Comparison of ENCODE assay signal across 8 mouse cellular contexts in genomic region chr3:153913510-153914243, GRCm38 (mm10). TPM values are rescaled to one million over a fixed set of nuclear protein-coding genes. Genes with fewer than 3 reads are reported as not detected.
DNase-seq lines count a peak whose midpoint lies in the region; ATAC-seq and TF ChIP-seq lines count a peak whose summit lies in the region.

No protein-coding gene starts in this region.

- H3K36me3 ChIP-seq in C2C12 (ENCODE audit: control insufficient read depth, insufficient read depth), result peaks cover 33% of the 10 kb centered on the region
- peaks cover 30% of the 10 kb centered on the region for H3K36me3 ChIP-seq in embryonic facial prominence, embryonic 14.5 days (ENCODE audit: control insufficient read depth, insufficient read depth, low read length)
- H3K36me3 ChIP-seq in limb, embryonic 14.5 days (ENCODE audit: control insufficient read depth, insufficient read depth, low read length), result peaks cover 29% of the 10 kb centered on the region

- peak overlapping the region; percentile 97 for H3K9ac ChIP-seq in embryonic facial prominence, embryonic 14.5 days (ENCODE audit: low read depth, low read length)
- H3K9ac ChIP-seq in limb, embryonic 14.5 days (ENCODE audit: low read depth, low read length, severe bottlenecking), result peak overlapping the region; percentile 97

- DNase-seq in embryo, embryonic 9.5 days (ENCODE audit: extremely low spot score), result peak; percentile 7
- DNase-seq in embryo, embryonic 10.5 days (ENCODE audit: low spot score), result no peak
- no peak for DNase-seq in embryonic facial prominence, embryonic 14.5 days (ENCODE audit: low spot score)
- no peak for DNase-seq in limb, embryonic 14.5 days (ENCODE audit: low spot score)
- no peak for DNase-seq in spleen, adult 12 weeks (ENCODE audit: low spot score)
- no peak for DNase-seq in urinary bladder, postnatal 25 days (ENCODE audit: low spot score)

- peaks cover 43% of the 10 kb centered on the region for H3K79me2 ChIP-seq in C2C12 (ENCODE audit: control insufficient read depth, insufficient read depth)

- peak overlapping the region; percentile 76 for H3K4me2 ChIP-seq in embryonic facial prominence, embryonic 14.5 days (ENCODE audit: low read depth, low read length)
- H3K4me2 ChIP-seq in limb, embryonic 14.5 days (replicated peaks; ENCODE audit: low read depth, low read length, severe bottlenecking), result peak overlapping the region; percentile 52

- H3K4me3 ChIP-seq in C2C12 (ENCODE audit: insufficient read depth, poor library complexity, severe bottlenecking), result peak overlapping the region; percentile 89
- H3K4me3 ChIP-seq in embryonic facial prominence, embryonic 14.5 days (ENCODE audit: low read depth, low read length), result peak overlapping the region; percentile 96
- peak overlapping the region; percentile 89 for H3K4me3 ChIP-seq in limb, embryonic 14.5 days (replicated peaks; ENCODE audit: low read length)

- TF ChIP-seq POLR2A in limb, embryonic 14.5 days (IDR thresholded peaks at IDR 0.05; ENCODE audit: borderline replicate concordance, extremely low read depth, insufficient read depth, insufficient read length), result no peak

- no peak for TF ChIP-seq CTCF in C2C12 (IDR thresholded peaks at IDR 0.05; ENCODE audit: control insufficient read depth, insufficient read depth, insufficient read length)

- H3ac ChIP-seq in C2C12 (ENCODE audit: control insufficient read depth, insufficient read length, low read depth), result no peak overlapping the region

- H3K27me3 ChIP-seq in C2C12 (ENCODE audit: control insufficient read depth, insufficient read depth, insufficient read length), result no peaks in the 10 kb centered on the region
- no peaks in the 10 kb centered on the region for H3K27me3 ChIP-seq in embryonic facial prominence, embryonic 14.5 days (replicated peaks; ENCODE audit: control insufficient read depth, insufficient read depth, low read length)
- H3K27me3 ChIP-seq in limb, embryonic 14.5 days (ENCODE audit: control insufficient read depth, insufficient read depth, low read length), result no peaks in the 10 kb centered on the region

- WGBS in embryonic facial prominence, embryonic 14.5 days, result 51% methylated on average over 6 of the region's 6 CpGs
- WGBS in limb, embryonic 14.5 days, result 41% methylated on average over 6 of the region's 6 CpGs

- peaks cover 39% of the 10 kb centered on the region for H3K79me3 ChIP-seq in C2C12 (ENCODE audit: low read depth)

- no peak for ATAC-seq in embryonic facial prominence, embryonic 14.5 days (ENCODE audit: low read depth)
- no peak for ATAC-seq in limb, embryonic 14.5 days (ENCODE audit: low FRiP score, low read depth)
- no peak for ATAC-seq in activated CD4-positive, CD25-positive, alpha-beta regulatory T cell, adult 4 months

- peaks cover 23% of the 10 kb centered on the region for H3K4me1 ChIP-seq in embryonic facial prominence, embryonic 14.5 days (ENCODE audit: control insufficient read depth, insufficient read depth, low read length)
- H3K4me1 ChIP-seq in limb, embryonic 14.5 days (ENCODE audit: control insufficient read depth, insufficient read depth, low read length), result peaks cover 22% of the 10 kb centered on the region

- H3K27ac ChIP-seq in embryonic facial prominence, embryonic 14.5 days (replicated peaks; ENCODE audit: low read depth, low read length), result peak overlapping the region; percentile 89
- peak overlapping the region; percentile 90 for H3K27ac ChIP-seq in limb, embryonic 14.5 days (replicated peaks; ENCODE audit: low read depth, low read length)

- no peaks in the 10 kb centered on the region for H3K9me3 ChIP-seq in embryonic facial prominence, embryonic 14.5 days (ENCODE audit: control insufficient read depth, low read length)
- no peaks in the 10 kb centered on the region for H3K9me3 ChIP-seq in limb, embryonic 14.5 days (ENCODE audit: control insufficient read depth, low read length)

TF ChIP-seq in C2C12, 6 proteins besides CTCF, POLR2A, EP300 and RAD21:
- TF ChIP-seq MAX (IDR thresholded peaks at IDR 0.05), result no peak
- TF ChIP-seq CEBPB (IDR thresholded peaks at IDR 0.05; ENCODE audit: low read depth), result no peak
- TF ChIP-seq MYOG (IDR thresholded peaks at IDR 0.05; ENCODE audit: control insufficient read depth, extremely low read depth, insufficient read length), result no peak
- no peak for TF ChIP-seq MYOD1 (IDR thresholded peaks at IDR 0.05; ENCODE audit: control insufficient read depth, insufficient read length, low read depth)
- TF ChIP-seq FOSL1 (IDR thresholded peaks at IDR 0.05; ENCODE audit: insufficient read depth, low read length, poor library complexity, severe bottlenecking), result no peak
- no peak for TF ChIP-seq USF1 (IDR thresholded peaks at IDR 0.05; ENCODE audit: low read depth)

RNA-seq across cellular contexts. Expression of gene Rabggtb, which starts 0.9 kb away (rescaled TPM):
- polyA plus RNA-seq in C2C12 (2012; fragmentation: generic; extraction: Trizol), result 65.9 TPM
- 54.0 and 56.2 TPM in 2 replicates for polyA plus RNA-seq in embryonic facial prominence, embryonic 14.5 days (2014; fragmentation: Nextera tagmentation; extraction: Ambion mirVana)
- polyA plus RNA-seq in limb, embryonic 14.5 days (2012; rRNA removed), result 114 and 115 TPM in 2 replicates
- polyA plus RNA-seq in limb, embryonic 14.5 days (2014; fragmentation: Nextera tagmentation; extraction: Ambion mirVana), result 48.2 and 50.7 TPM in 2 replicates
- 10 to 100 TPM; 37.5 to 45.8 TPM for polyA plus RNA-seq in activated CD4-positive, CD25-positive, alpha-beta regulatory T cell, adult 4 months (2017; shearing (Covaris generic))

RNA-seq across cellular contexts. Expression of gene Msh4, which starts 7.7 kb away (rescaled TPM):
- 0.02 TPM for polyA plus RNA-seq in C2C12 (2012; fragmentation: generic; extraction: Trizol)
- 0.06 TPM in 1 of 2 replicates, not detected in the other for polyA plus RNA-seq in embryonic facial prominence, embryonic 14.5 days (2014; fragmentation: Nextera tagmentation; extraction: Ambion mirVana)
- polyA plus RNA-seq in limb, embryonic 14.5 days (2012; rRNA removed), result 0.10 and 0.11 TPM in 2 replicates
- polyA plus RNA-seq in limb, embryonic 14.5 days (2014; fragmentation: Nextera tagmentation; extraction: Ambion mirVana), result 0.17 TPM in 1 of 2 replicates, not detected in the other
- polyA plus RNA-seq in activated CD4-positive, CD25-positive, alpha-beta regulatory T cell, adult 4 months (2017; shearing (Covaris generic)), result under 1 TPM in 1 of 2 experiments, not detected in 1; 0.16 TPM

RNA-seq across cellular contexts. Expression of gene Acadm, which starts 30.8 kb away (rescaled TPM):
- 26.0 TPM for polyA plus RNA-seq in C2C12 (2012; fragmentation: generic; extraction: Trizol)
- polyA plus RNA-seq in embryonic facial prominence, embryonic 14.5 days (2014; fragmentation: Nextera tagmentation; extraction: Ambion mirVana), result 79.4 and 81.1 TPM in 2 replicates
- polyA plus RNA-seq in limb, embryonic 14.5 days (2012; rRNA removed), result 67.2 and 78.2 TPM in 2 replicates
- 65.3 and 67.8 TPM in 2 replicates for polyA plus RNA-seq in limb, embryonic 14.5 days (2014; fragmentation: Nextera tagmentation; extraction: Ambion mirVana)
- 10 to 100 TPM; 32.9 to 36.5 TPM for polyA plus RNA-seq in activated CD4-positive, CD25-positive, alpha-beta regulatory T cell, adult 4 months (2017; shearing (Covaris generic))

RNA-seq across cellular contexts. Expression of gene Slc44a5, which starts 59.6 kb away (rescaled TPM):
- 0.06 TPM for polyA plus RNA-seq in C2C12 (2012; fragmentation: generic; extraction: Trizol)
- 3.0 and 3.4 TPM in 2 replicates for polyA plus RNA-seq in embryonic facial prominence, embryonic 14.5 days (2014; fragmentation: Nextera tagmentation; extraction: Ambion mirVana)
- polyA plus RNA-seq in limb, embryonic 14.5 days (2012; rRNA removed), result 2.8 and 3.2 TPM in 2 replicates
- polyA plus RNA-seq in limb, embryonic 14.5 days (2014; fragmentation: Nextera tagmentation; extraction: Ambion mirVana), result 1.5 and 1.6 TPM in 2 replicates
- polyA plus RNA-seq in activated CD4-positive, CD25-positive, alpha-beta regulatory T cell, adult 4 months (2017; shearing (Covaris generic)), result not detected
